Mouse (Mus musculus) Muller cell, postnatal 12 days (primary cell): Measurements from ENCODE around the gene Higd1a.

Experiments used
- DNase-seq: peaks from one replicate; pipeline ENCODE4 v3.0.0-alpha.2; 2015; ENCODE audit errors: inconsistent ontology term

Higd1a gene

GRCm38 (mm10) chr9:121858153-121858488 is at the start of gene Higd1a:
Gene Higd1a, minus strand, starts transcription at chr9:121858362.
- no peak for DNase-seq

DNA sequence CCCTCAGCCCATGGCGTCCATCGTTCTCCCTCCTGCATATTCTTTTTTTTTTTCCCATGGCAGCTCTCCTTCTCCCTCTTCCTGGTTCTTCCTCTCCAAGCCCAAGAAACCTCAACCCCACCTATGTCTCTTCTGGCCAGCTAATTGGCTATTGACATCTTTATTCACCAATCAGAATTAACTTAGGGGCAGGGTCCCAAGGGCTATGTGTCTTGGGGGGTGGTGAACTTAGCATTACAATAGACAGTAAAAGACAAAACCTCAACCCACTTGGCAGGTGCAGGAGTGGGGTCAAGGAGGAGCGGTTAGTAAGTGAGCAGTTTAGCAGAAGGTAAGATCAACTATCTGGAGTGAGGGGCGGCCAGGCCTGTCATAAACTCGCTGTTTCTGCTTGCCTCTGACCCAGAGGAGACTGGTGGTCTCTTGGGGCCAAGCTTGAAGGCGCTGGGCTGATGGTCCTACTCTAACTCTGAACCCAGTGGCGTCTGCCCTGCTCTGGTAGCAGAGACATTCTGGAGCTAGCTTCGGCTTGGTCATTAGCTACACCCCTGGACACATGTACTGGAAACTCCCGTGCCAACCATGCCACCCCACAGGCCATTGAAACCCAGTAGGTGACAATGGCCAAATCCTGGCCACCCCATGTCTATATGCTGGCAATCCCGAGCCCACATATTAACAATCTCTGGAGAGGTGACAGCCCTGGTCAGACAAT is 49.4 kb upstream of the Higd1a start:
- DNase-seq: no peak

- DNase-seq: no peak
These were observed 48.3 kb upstream of the Higd1a start for GRCm38 (mm10) chr9:121906456-121906855.

DNA sequence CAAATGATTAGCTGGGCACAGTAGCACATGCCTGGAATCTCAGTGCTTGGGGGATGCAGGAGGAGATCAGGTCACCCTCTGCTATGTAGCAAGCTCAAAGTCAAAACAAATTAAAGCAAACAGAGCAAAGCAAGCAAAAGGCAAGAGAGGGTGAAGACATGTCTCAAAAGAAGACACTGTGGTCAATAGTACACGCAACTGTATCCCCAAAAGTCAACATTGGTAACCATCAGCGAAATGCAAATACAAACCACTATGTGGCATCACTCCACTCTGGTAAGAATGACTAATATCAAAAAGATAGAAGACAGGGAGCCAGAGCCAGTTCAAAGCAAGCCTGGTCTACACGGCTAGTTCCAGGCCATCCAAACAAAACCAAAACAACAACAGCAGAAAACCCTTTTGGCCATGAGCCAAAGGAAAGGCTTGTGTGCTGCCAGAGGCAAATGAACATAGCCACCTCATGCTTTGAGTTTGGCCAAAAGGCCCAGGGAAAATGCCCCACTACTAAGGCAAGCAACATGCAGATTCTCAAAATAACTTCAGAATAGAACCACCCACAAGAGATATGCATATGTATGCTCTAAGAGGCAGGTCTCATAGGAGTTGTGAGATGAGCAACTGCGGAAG is 47.5 kb upstream of the Higd1a start:
- no peak for DNase-seq

DNA sequence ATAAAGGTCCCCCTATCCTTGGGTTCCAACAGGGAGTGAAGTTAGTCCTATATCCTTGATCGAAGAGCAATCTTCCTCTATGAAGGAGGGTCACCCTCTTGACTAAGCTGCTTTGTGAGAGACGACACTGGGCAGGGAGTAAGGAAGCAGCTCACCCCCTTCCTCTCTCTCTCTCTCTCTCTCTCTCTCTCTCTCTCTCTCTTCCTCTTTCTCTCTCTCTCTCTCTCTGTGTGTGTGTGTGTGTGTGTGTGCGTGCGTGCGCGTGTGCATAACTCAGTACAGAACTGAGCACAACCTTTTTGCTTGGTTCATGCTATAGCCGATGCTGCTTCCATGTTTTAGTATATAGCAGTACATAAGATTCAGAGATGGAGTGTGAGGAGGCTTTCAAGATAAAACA is 46.8 kb upstream of the Higd1a start:
- no peak for DNase-seq

DNA sequence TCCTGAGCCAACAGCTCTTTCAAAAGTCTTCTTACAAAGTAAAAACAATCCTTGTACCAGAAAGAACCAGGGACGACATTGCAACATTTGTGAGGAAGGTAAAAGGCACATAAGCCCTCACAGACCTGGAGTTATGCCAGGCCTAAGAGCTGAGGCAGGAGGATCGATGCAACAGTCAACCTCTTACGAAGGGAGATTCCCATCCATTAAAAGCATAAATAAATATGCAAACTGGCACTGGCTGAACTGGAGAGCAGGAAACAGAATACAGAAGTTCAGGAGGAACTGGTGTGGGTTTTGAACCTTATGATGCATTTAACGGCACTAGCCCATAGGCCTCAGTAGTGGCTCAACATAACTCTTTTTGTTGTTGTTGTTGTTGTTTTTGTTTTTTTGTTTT is 46.2 kb upstream of the Higd1a start:
- DNase-seq: no peak

DNA sequence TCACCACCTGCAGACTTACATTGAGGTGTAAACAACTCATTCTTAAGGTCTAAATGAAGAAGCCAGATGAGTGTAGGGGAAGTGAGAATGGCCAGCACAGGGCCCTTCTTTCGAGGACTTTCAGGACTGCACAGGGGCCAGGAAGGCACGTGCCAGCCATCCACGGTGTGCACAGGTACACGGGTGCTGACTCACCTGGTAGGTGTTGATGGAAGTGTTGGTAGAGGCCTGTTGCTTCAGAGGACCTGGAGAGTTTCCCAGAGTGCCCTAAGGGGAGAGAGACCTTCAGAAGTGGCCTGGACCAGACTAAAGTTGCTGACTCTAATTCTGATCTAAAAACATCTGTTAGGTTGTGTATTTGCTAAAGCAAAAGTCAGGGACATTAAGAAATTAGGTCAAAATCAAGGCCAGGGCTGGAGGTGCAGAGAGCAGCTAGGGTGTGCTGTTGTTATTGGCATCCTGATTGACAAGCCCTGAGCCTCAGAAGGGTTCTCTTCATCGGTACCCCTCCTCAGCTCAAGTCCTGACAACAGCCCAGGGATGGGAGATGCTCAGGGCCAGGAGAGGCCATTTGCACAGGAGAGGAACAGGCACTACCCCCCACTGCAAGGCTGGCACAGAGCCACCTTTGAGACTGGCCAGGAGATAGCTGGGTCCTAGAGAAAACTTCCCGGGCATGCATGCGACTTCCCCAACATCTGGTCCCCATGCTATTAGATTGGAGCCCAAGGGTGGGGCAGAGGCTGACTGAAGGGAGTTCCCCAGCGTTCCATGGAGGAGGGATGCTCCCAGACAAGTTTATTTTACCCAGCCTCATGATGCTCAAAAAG is 45.5 kb upstream of the Higd1a start:
- no peak for DNase-seq

GRCm38 (mm10) chr9:121901710-121902700 is 43.8 kb upstream of the Higd1a start:
- no peak for DNase-seq

DNA sequence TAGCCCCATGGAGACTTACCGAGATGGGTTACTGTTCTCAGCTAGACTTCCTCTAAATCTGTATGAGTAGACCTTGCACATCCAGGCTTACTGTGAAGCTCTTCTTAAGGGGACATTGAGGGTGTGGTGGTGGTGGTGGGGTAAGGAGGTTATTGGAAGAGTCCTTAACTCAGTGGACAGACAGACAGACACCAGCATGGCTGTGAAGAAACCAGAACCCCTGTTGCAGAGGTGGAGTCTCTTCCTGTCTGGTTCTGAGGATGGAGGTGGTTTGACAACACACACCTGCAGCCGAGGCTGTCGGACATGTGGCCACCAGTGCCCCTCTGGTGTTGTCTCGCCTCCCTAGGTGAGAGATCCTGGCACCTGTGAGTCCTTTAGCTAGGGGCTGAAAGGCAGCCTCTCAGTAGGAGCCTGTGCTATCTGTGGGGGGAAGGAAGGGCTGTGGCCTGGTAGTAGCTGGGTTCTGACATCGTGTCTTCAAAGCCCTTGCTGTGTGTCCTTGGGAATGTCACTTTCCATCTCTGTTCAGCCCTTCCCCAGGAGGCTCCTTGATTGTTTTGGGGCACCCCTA is 42.2 kb upstream of the Higd1a start:
- no peak for DNase-seq

DNA sequence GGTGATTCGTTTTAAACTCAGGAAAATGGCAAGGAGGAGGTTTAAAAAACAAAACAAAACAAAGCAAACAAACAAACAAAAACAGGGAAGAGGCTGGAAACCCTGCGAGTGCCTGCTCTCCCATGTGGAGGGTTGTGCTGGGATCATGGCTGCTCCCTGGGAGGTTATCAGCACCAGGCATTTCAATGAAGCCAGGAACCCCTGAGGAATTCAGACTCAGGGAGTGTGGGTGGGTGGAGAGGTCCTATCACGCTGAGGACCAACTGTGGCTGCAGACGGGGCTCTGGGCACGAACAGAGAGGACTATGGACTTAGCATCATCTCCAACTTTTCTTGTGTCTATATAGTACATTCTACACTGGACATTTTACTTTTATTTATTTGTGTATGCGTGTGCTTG is 41.1 kb upstream of the Higd1a start:
- no peak for DNase-seq

DNA sequence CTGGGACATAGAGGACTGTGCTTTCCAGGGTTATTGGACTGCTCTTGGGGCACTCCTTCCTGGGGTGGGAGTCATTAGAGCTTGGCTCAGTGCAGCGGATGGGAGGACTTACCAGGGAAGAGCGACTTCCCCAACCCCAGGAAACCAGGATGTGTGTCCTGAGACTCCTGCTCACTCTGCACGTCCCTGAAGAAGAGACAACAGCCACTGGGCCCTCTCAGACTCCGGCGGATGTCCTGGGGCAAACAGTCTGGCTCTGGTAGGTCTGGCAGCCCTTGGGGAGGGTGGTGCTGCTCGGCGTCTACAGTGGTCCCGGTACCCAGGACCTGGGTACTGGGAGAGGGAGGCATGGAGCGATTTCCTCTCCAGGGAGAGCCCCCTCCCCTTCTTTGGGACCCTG is 40.1 kb upstream of the Higd1a start, which contains the start of gene Ackr2:
Ackr2 (plus strand) TSS at position 111 of the 400 bp plus-strand sequence.
- no peak for DNase-seq

DNA sequence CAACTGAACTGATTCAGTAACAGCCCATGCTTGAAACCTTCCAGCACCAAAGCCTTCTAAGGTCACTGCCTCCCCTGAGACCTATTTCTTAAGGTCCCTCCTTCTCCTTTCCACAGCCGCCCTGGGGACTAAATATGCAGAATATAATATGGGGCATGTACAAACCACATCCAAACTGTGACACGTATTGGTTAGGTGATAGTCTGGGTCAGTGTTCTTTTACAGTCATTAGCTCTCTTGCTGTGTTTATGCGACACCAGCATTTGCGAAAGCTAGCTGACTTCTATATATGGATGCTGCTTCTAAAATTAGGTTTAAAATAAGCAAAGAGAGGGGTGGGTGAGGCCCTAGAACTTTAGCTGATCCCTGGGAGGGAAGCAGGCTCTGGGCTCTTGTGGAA is 38.7 kb upstream of the Higd1a start:
- DNase-seq: no peak

DNA sequence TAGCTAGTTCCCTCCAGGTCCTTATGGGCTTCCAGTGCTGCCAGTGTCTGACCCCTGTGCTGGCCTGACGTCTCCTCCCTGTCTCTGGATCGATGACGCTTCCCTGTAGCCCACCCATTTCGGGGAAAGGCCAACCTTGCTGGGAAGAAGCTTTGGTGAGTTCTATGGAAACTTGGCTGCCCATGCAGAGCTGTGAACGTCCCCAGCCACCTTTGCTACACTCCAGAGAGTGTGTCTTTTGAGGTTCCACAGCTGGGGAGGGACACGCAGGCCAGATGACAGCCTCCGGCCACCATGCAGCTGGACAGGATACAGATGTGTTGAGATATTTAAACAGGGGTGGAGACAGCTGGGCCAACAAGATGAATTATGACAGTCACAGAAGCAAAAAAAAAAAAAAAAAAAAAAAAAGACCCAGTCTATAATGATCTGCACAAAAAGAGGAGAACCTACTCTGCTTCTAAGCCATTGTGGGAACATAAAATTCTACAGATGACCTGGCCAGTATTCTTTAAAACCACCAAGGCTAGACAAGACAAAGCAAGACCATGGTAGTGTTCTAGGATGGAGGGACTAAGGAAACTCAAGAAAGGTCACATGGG is 37.3 kb upstream of the Higd1a start:
- no peak for DNase-seq

GRCm38 (mm10) chr9:121894447-121894846 is 36.3 kb upstream of the Higd1a start:
- no peak for DNase-seq

DNA sequence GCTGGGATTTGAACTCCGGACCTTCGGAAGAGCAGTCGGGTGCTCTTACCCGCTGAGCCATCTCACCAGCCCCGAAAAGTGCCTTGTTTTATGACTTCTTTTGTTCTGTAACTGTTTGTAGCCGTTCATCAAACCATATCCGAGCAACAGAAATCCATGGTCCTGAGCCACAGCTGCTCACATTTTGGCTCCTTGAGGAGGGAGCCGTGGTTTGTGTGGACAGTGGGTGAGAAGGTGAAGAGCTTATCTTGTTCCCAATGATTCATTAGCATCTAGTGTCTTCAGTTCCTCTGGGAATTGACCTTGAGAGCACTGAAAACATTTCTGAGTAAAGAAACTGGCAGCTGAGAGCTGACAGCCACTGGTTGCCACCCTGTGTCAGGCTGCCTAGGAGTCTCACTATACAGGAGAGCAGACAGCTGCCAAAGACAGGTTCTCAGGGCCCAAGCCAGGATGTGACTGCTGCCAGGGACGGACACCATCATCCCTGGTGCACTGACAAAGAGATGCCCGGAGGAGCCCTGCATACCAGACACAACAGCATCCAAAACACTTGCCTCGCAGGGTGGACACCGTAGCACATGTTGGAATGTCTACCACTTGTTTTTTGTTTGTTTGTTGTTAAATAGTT is 34.0 kb upstream of the Higd1a start:
- DNase-seq: no peak

- DNase-seq: no peak
These were observed 33.1 kb upstream of the Higd1a start for GRCm38 (mm10) chr9:121891301-121891700.

DNA sequence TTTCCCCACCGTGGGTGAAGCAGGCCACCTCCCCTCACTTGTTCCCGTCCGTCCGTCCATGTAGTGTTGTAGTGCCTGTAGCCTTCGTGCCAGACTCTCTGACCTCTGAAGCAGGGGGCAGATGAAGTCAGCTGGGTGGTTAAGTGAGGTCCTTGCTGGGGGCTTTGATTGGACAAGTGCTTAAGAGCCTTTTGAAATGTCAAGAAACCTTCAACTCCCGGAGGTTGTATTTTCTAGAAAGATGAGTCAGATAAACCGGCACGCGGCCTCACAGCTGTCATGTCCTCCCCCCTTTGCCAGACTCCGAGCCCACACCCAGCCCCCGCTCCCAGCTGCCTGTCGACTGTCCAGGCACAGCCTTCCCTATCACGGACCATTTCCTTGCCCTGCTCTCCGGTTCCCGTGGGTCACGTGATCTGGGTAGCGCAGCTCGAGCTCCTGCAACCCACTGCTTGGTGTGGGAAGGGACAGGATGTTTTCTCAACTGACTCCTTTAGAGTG is 32.3 kb upstream of the Higd1a start:
- peak; percentile 66 for DNase-seq

- no peak for DNase-seq
These were observed 31.8 kb upstream of the Higd1a start for GRCm38 (mm10) chr9:121889927-121890440.

DNA sequence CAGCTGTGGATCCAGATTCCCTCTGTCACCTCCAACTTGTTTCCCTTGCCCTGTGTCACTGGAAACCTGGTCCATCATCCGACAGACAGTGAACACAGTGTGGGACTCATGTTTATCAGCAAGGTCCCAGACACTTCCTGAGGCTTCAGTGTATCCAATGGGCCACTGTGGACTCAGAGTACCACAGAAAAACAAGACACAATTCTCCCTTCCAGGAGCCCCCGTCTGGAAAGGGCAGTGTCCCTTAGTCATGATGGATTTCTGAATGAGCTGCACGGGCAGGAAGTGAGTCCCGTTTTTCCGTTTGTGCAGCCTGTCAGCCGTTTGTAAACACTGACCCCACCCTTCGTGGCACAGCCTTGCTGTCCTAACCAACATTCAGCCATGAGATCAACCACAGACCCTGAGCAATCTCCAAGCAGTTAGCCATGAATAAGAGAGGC is 23.9 kb upstream of the Higd1a start:
- DNase-seq: no peak

- no peak for DNase-seq
These were observed 23.1 kb upstream of the Higd1a start for GRCm38 (mm10) chr9:121881301-121881700.
